Mouse (Mus musculus) kidney, adult 8-10 months (tissue): Measurements from ENCODE around the gene Lin54.

Source experiments
- DNase-seq, 2 experiments: peaks; one replicate each; pipeline ENCODE4 v3.0.0; 2022

Gene Lin54

GRCm38 (mm10) chr5:100500458-100500961 lies at the start of gene Lin54:
Lin54 (minus strand) TSS chr5:100500639.
- DNase-seq: peak; percentile 84

GRCm38 (mm10) chr5:100550151-100550550 lies 49.7 kb upstream of the Lin54 start:
- DNase-seq: no peak

- no peak for DNase-seq
These were observed 48.9 kb upstream of the Lin54 start for GRCm38 (mm10) chr5:100549311-100549710.

GRCm38 (mm10) chr5:100548236-100548635 lies 47.8 kb upstream of the Lin54 start:
- no peak for DNase-seq

GRCm38 (mm10) chr5:100546294-100547080 lies 46.0 kb upstream of the Lin54 start:
- no peak for DNase-seq

- DNase-seq: peak in 1 of 2 experiments; percentile 16
These were observed 36.2 kb upstream of the Lin54 start for GRCm38 (mm10) chr5:100536638-100537037.

- DNase-seq: no peak
These were observed 35.4 kb upstream of the Lin54 start for GRCm38 (mm10) chr5:100535826-100536225.

GRCm38 (mm10) chr5:100526164-100526563 lies 25.7 kb upstream of the Lin54 start:
- no peak for DNase-seq

GRCm38 (mm10) chr5:100525620-100526019 lies 25.2 kb upstream of the Lin54 start:
- no peak for DNase-seq

- DNase-seq: no peak
These were observed 24.5 kb upstream of the Lin54 start for GRCm38 (mm10) chr5:100524921-100525320.

- no peak for DNase-seq
These were observed 22.9 kb upstream of the Lin54 start for GRCm38 (mm10) chr5:100523331-100523730.

GRCm38 (mm10) chr5:100520223-100520622 lies 19.8 kb upstream of the Lin54 start:
- no peak for DNase-seq

GRCm38 (mm10) chr5:100519027-100519411 lies 18.6 kb upstream of the Lin54 start:
- DNase-seq: no peak

GRCm38 (mm10) chr5:100518049-100519026 lies 17.9 kb upstream of the Lin54 start, which contains the start of gene Cops4:
Cops4 (plus strand) TSS chr5:100518309.
- DNase-seq: peak; percentile 98 to 99

- DNase-seq: no peak
These were observed 12.1 kb upstream of the Lin54 start for GRCm38 (mm10) chr5:100512576-100512975.

GRCm38 (mm10) chr5:100509247-100509646 lies 8.8 kb upstream of the Lin54 start:
- no peak for DNase-seq

GRCm38 (mm10) chr5:100501267-100501666 lies 828 bp upstream of the Lin54 start:
- no peak for DNase-seq

GRCm38 (mm10) chr5:100499831-100500304 lies 571 bp downstream of the Lin54 start:
- peak in 1 of 2 experiments; percentile 19 for DNase-seq

GRCm38 (mm10) chr5:100499243-100499642 lies 1.2 kb downstream of the Lin54 start:
- DNase-seq: no peak

- peak; percentile 77 to 80 for DNase-seq
These were observed 1.8 kb downstream of the Lin54 start for GRCm38 (mm10) chr5:100498436-100499180.

- DNase-seq: no peak
These were observed 8.7 kb downstream of the Lin54 start for GRCm38 (mm10) chr5:100491704-100492103.

GRCm38 (mm10) chr5:100489340-100489739 lies 11.1 kb downstream of the Lin54 start:
- no peak for DNase-seq
